Mouse (Mus musculus): ENCODE results near the gene Gif. TPM values are rescaled to one million over a fixed set of nuclear protein-coding genes. Genes with fewer than 3 reads are reported as not detected.

The Gif gene
- not detected in 2 replicates for total RNA-seq (2017)

- no peak for ATAC-seq (replicated peaks; ENCODE audit: low read depth, poor library complexity, severe bottlenecking)
Measured at GRCm38 (mm10) chr19:11747298-11747697, at the start of gene Gif. Gif (plus strand) TSS chr19:11747554.

GRCm38 (mm10) chr19:11698342-11698741 is 49.0 kb upstream of the Gif start:
- ATAC-seq (replicated peaks; ENCODE audit: low read depth, poor library complexity, severe bottlenecking) = peak; percentile 72

- no peak for ATAC-seq (replicated peaks; ENCODE audit: low read depth, poor library complexity, severe bottlenecking)
Measured at GRCm38 (mm10) chr19:11712451-11712850, 34.9 kb upstream of the Gif start.

GRCm38 (mm10) chr19:11720071-11720470 is 27.3 kb upstream of the Gif start:
- ATAC-seq (replicated peaks; ENCODE audit: low read depth, poor library complexity, severe bottlenecking) = no peak

GRCm38 (mm10) chr19:11723870-11724269 is 23.5 kb upstream of the Gif start:
- no peak for ATAC-seq (replicated peaks; ENCODE audit: low read depth, poor library complexity, severe bottlenecking)

- ATAC-seq (replicated peaks; ENCODE audit: low read depth, poor library complexity, severe bottlenecking) = no peak
Measured at GRCm38 (mm10) chr19:11724275-11724674, 23.1 kb upstream of the Gif start.

- peak; percentile 56; the same call in 1 of the 2 replicates for ATAC-seq (replicated peaks; ENCODE audit: low read depth, poor library complexity, severe bottlenecking)
Measured at GRCm38 (mm10) chr19:11725915-11726314, 21.4 kb upstream of the Gif start.

GRCm38 (mm10) chr19:11727304-11727703 is 20.1 kb upstream of the Gif start:
- peak; percentile 36; the same call in 1 of the 2 replicates for ATAC-seq (replicated peaks; ENCODE audit: low read depth, poor library complexity, severe bottlenecking)

GRCm38 (mm10) chr19:11730278-11730677 is 17.1 kb upstream of the Gif start:
- ATAC-seq (replicated peaks; ENCODE audit: low read depth, poor library complexity, severe bottlenecking) = no peak

GRCm38 (mm10) chr19:11736455-11736854 is 10.9 kb upstream of the Gif start:
- no peak for ATAC-seq (replicated peaks; ENCODE audit: low read depth, poor library complexity, severe bottlenecking)

- 0 out of 2 replicates have a peak, but pooled peaks have one; percentile 22 for ATAC-seq (replicated peaks; ENCODE audit: low read depth, poor library complexity, severe bottlenecking)
Measured at GRCm38 (mm10) chr19:11745680-11746079, 1.7 kb upstream of the Gif start.

- peak; percentile 62 for ATAC-seq (replicated peaks; ENCODE audit: low read depth, poor library complexity, severe bottlenecking)
Measured at GRCm38 (mm10) chr19:11765059-11765458, 17.7 kb downstream of the Gif start.

- ATAC-seq (replicated peaks; ENCODE audit: low read depth, poor library complexity, severe bottlenecking) = peak; percentile 35
Measured at GRCm38 (mm10) chr19:11766413-11766812, 19.1 kb downstream of the Gif start.

- ATAC-seq (replicated peaks; ENCODE audit: low read depth, poor library complexity, severe bottlenecking) = peak; percentile 57; the same call in 1 of the 2 replicates
Measured at GRCm38 (mm10) chr19:11768163-11768562, 20.8 kb downstream of the Gif start.

- no peak for ATAC-seq (replicated peaks; ENCODE audit: low read depth, poor library complexity, severe bottlenecking)
Measured at GRCm38 (mm10) chr19:11769257-11769920, 22.0 kb downstream of the Gif start.

- peak; percentile 76 for ATAC-seq (replicated peaks; ENCODE audit: low read depth, poor library complexity, severe bottlenecking)
Measured at GRCm38 (mm10) chr19:11770205-11770892, 23.0 kb downstream of the Gif start, which contains the start of gene Mrpl16. Mrpl16 (plus strand) TSS chr19:11770391.

GRCm38 (mm10) chr19:11777191-11777865 is 30.0 kb downstream of the Gif start:
- ATAC-seq (replicated peaks; ENCODE audit: low read depth, poor library complexity, severe bottlenecking) = peak; percentile 81; the same call in 1 of the 2 replicates

- no peak for ATAC-seq (replicated peaks; ENCODE audit: low read depth, poor library complexity, severe bottlenecking)
Measured at GRCm38 (mm10) chr19:11785409-11786154, 38.2 kb downstream of the Gif start.

- ATAC-seq (replicated peaks; ENCODE audit: low read depth, poor library complexity, severe bottlenecking) = no peak
Measured at GRCm38 (mm10) chr19:11787826-11788225, 40.5 kb downstream of the Gif start.

- ATAC-seq (replicated peaks; ENCODE audit: low read depth, poor library complexity, severe bottlenecking) = no peak
Measured at GRCm38 (mm10) chr19:11788876-11789275, 41.5 kb downstream of the Gif start.

All from common myeloid progenitor, adult 5-6 weeks (primary cell).